Mouse (Mus musculus): ENCODE results near the gene Gm10521. TPM values are rescaled to one million over a fixed set of nuclear protein-coding genes. Genes with fewer than 3 reads are reported as not detected.
"Not testable (repeated sequence)": the region's sequence is repeated elsewhere in the genome, so short reads cannot be mapped to it uniquely, and the experiment has no call there.

The Gm10521 gene
- not detected for polyA plus RNA-seq (2012; fragmentation: generic; extraction: Trizol)
- long read RNA-seq, experiment 1, result 0 reads
- long read RNA-seq, experiment 2, result 0 reads

DNA sequence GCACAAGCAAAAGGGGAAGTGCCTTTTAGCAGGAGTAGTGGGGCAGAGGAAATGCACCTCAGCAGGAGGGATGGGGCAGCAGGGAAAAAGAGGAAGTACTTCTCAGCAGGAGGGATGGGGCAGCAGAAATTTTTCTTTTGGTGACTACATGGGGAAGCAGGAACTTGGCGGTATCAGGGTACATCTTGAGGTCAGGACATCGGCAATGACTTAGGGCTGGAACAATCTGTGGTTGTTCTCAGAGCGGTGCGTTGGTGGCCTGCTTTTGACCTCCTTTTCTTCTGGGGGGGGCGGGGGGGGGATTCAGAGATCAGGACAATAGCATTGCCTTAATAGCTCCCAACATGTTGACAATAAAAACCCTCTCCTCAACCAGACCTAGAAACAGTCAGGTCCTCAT is at the start of gene Gm10521:
Gm10521 (plus strand) TSS at position 301 of the 400 bp plus-strand sequence.
- H3K27me3 ChIP-seq (ENCODE audit: control insufficient read depth, insufficient read depth, insufficient read length); H3K79me3 ChIP-seq (ENCODE audit: low read depth); H3ac ChIP-seq (ENCODE audit: control insufficient read depth, insufficient read length, low read depth); H3K4me3 ChIP-seq (ENCODE audit: insufficient read depth, poor library complexity, severe bottlenecking); H3K36me3 ChIP-seq (ENCODE audit: control insufficient read depth, insufficient read depth); H3K79me2 ChIP-seq (ENCODE audit: control insufficient read depth, insufficient read depth): not testable (repeated sequence)

DNA sequence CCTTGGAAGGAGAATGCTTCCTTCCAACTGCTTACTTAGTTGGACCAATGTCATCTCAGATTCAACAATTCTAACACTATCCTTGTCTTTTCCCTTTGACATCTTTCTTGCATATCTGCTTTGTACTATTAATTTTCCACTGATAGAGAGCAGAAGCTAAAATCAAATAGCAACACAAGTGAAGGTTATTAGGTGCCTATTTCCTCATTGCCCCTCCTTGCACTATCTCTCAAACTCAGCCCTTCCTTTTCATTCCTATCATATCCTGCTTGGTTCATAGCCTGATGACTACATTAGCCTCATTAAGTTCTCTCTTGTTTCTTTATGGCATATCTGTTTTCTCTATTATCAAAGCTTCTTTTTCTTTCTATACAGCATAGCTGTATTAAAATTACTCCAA is 47.3 kb upstream of the Gm10521 start:
- H3K79me2 ChIP-seq (ENCODE audit: control insufficient read depth, insufficient read depth), result no peaks in the 10 kb centered on the region
- no peak overlapping the region for H3K4me3 ChIP-seq (ENCODE audit: insufficient read depth, poor library complexity, severe bottlenecking)
- TF ChIP-seq FOSL1 (IDR thresholded peaks at IDR 0.05; ENCODE audit: insufficient read depth, low read length, poor library complexity, severe bottlenecking) (no peak), MYOD1 (IDR thresholded peaks at IDR 0.05; ENCODE audit: control insufficient read depth, insufficient read length, low read depth) (no peak), MAX (IDR thresholded peaks at IDR 0.05) (no peak)
- H3ac ChIP-seq (ENCODE audit: control insufficient read depth, insufficient read length, low read depth), result no peak overlapping the region
- no peaks in the 10 kb centered on the region for H3K79me3 ChIP-seq (ENCODE audit: low read depth)
- H3K27me3 ChIP-seq (ENCODE audit: control insufficient read depth, insufficient read depth, insufficient read length), result no peaks in the 10 kb centered on the region
- H3K36me3 ChIP-seq (ENCODE audit: control insufficient read depth, insufficient read depth), result no peaks in the 10 kb centered on the region

DNA sequence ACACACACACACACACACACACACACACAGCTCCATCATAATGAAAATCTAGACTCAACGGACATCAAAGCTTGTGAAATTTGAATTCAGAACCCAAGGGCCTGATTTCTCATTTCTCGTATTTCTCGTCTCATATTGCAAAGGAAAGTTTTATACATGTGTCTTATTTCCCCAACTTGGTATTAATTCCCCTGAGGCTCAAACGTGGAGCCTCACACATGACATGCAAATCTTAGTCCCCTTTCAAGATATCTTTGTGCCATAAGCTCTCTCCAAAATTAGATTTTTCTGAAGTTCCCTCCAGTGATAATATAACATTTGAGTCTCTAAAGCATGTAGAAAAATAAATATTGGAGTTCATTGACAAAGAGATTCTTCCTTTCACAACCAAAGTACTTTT is 46.7 kb upstream of the Gm10521 start:
- Histone ChIP-seq H3K79me3 (ENCODE audit: low read depth) (no peaks in the 10 kb centered on the region), H3K4me3 (ENCODE audit: insufficient read depth, poor library complexity, severe bottlenecking) (no peak overlapping the region), H3K27me3 (ENCODE audit: control insufficient read depth, insufficient read depth, insufficient read length) (no peaks in the 10 kb centered on the region), H3K79me2 (ENCODE audit: control insufficient read depth, insufficient read depth) (no peaks in the 10 kb centered on the region), H3ac (ENCODE audit: control insufficient read depth, insufficient read length, low read depth) (no peak overlapping the region), H3K36me3 (ENCODE audit: control insufficient read depth, insufficient read depth) (no peaks in the 10 kb centered on the region)
- TF ChIP-seq MYOG (IDR thresholded peaks at IDR 0.05; ENCODE audit: control insufficient read depth, extremely low read depth, insufficient read length), result no peak
- TF ChIP-seq USF1 (IDR thresholded peaks at IDR 0.05; ENCODE audit: low read depth), result no peak
- TF ChIP-seq CTCF (IDR thresholded peaks at IDR 0.05; ENCODE audit: control insufficient read depth, insufficient read depth, insufficient read length), result no peak
- no peak for TF ChIP-seq MAX (IDR thresholded peaks at IDR 0.05)
- no peak for TF ChIP-seq MYOD1 (IDR thresholded peaks at IDR 0.05; ENCODE audit: control insufficient read depth, insufficient read length, low read depth)
- no peak for TF ChIP-seq FOSL1 (IDR thresholded peaks at IDR 0.05; ENCODE audit: insufficient read depth, low read length, poor library complexity, severe bottlenecking)
- TF ChIP-seq CEBPB (IDR thresholded peaks at IDR 0.05; ENCODE audit: low read depth), result no peak

DNA sequence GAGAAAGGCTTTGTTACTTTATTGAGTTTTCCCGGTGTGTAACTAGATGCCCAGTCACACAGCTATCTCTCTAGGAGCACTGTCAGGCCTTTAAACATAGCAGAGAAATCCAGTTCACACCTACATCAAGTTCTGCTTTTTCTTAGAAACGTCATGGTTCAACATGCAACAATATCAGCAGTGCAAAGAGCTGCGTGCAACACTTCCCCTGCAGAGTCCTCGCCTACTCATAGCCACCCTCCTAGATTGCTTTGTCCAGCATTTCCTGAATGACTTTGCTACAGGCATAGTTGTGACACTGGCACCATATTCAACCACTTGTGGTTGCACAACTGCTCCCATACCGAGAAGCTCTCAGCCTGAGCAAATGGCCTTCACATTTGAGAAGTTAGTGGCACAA is 46.0 kb upstream of the Gm10521 start:
- no peak overlapping the region for H3K4me3 ChIP-seq (ENCODE audit: insufficient read depth, poor library complexity, severe bottlenecking)
- TF ChIP-seq USF1 (IDR thresholded peaks at IDR 0.05; ENCODE audit: low read depth), result no peak
- TF ChIP-seq FOSL1 (IDR thresholded peaks at IDR 0.05; ENCODE audit: insufficient read depth, low read length, poor library complexity, severe bottlenecking), result no peak
- TF ChIP-seq MYOG (IDR thresholded peaks at IDR 0.05; ENCODE audit: control insufficient read depth, extremely low read depth, insufficient read length), result no peak
- TF ChIP-seq CTCF (IDR thresholded peaks at IDR 0.05; ENCODE audit: control insufficient read depth, insufficient read depth, insufficient read length), result no peak
- no peak for TF ChIP-seq MYOD1 (IDR thresholded peaks at IDR 0.05; ENCODE audit: control insufficient read depth, insufficient read length, low read depth)
- no peak for TF ChIP-seq CEBPB (IDR thresholded peaks at IDR 0.05; ENCODE audit: low read depth)
- TF ChIP-seq MAX (IDR thresholded peaks at IDR 0.05), result no peak
- H3K27me3 ChIP-seq (ENCODE audit: control insufficient read depth, insufficient read depth, insufficient read length), result no peaks in the 10 kb centered on the region
- no peak overlapping the region for H3ac ChIP-seq (ENCODE audit: control insufficient read depth, insufficient read length, low read depth)
- no peaks in the 10 kb centered on the region for H3K36me3 ChIP-seq (ENCODE audit: control insufficient read depth, insufficient read depth)
- no peaks in the 10 kb centered on the region for H3K79me3 ChIP-seq (ENCODE audit: low read depth)
- no peaks in the 10 kb centered on the region for H3K79me2 ChIP-seq (ENCODE audit: control insufficient read depth, insufficient read depth)

DNA sequence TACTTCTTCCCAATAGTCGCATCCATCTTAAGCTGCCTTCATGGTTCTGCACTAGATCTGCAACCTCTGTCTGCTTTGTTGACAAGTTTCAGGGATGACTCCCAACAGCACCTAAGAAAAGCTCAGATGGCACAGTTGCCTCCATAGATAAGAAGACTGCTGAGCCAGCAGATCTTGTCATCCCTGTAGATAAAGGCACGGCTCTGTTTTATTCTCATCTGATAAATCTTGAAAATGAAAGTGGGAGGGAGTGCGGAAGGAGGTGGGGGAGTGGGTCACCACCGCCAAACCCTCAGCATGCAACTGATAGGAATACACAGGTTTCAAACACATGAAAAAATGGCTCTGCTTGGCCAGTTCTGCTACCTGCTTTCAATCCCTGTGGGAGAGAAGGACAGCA is 30.0 kb upstream of the Gm10521 start:
- Histone ChIP-seq H3K36me3 (ENCODE audit: control insufficient read depth, insufficient read depth) (no peaks in the 10 kb centered on the region), H3ac (ENCODE audit: control insufficient read depth, insufficient read length, low read depth) (no peak overlapping the region)

DNA sequence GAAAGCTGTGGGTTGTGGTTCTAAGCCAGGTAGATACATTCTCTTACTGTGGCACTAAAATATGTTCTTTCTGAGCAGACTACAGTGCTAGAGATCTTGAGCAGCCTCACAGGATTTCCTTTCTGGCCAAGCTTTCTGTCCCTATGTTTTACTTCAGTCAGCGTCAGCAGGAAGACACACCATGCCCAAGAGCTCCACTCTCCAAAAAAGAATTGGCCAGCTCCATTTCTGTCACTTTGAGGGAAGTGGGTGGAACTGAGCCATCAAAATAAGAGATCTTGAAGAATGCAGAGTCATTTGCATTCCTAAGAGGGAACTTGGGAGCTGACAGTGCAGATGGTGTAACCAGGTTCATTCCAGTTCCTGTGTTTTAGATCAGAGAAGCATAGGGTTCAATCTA is 8.5 kb upstream of the Gm10521 start:
- TF ChIP-seq FOSL1 (IDR thresholded peaks at IDR 0.05; ENCODE audit: insufficient read depth, low read length, poor library complexity, severe bottlenecking) (no peak), MYOG (IDR thresholded peaks at IDR 0.05; ENCODE audit: control insufficient read depth, extremely low read depth, insufficient read length) (no peak), CEBPB (IDR thresholded peaks at IDR 0.05; ENCODE audit: low read depth) (no peak), USF1 (IDR thresholded peaks at IDR 0.05; ENCODE audit: low read depth) (no peak), MAX (IDR thresholded peaks at IDR 0.05) (no peak), CTCF (IDR thresholded peaks at IDR 0.05; ENCODE audit: control insufficient read depth, insufficient read depth, insufficient read length) (no peak), MYOD1 (IDR thresholded peaks at IDR 0.05; ENCODE audit: control insufficient read depth, insufficient read length, low read depth) (no peak)
- no peaks in the 10 kb centered on the region for H3K36me3 ChIP-seq (ENCODE audit: control insufficient read depth, insufficient read depth)
- H3ac ChIP-seq (ENCODE audit: control insufficient read depth, insufficient read length, low read depth), result no peak overlapping the region
- H3K4me3 ChIP-seq (ENCODE audit: insufficient read depth, poor library complexity, severe bottlenecking), result no peak overlapping the region
- H3K79me2 ChIP-seq (ENCODE audit: control insufficient read depth, insufficient read depth), result no peaks in the 10 kb centered on the region
- H3K79me3 ChIP-seq (ENCODE audit: low read depth), result no peaks in the 10 kb centered on the region
- H3K27me3 ChIP-seq (ENCODE audit: control insufficient read depth, insufficient read depth, insufficient read length), result no peaks in the 10 kb centered on the region

More for the DNA sequence above, 30.0 kb upstream of the Gm10521 start:
- Histone ChIP-seq H3K79me3 (ENCODE audit: low read depth) (no peaks in the 10 kb centered on the region), H3K79me2 (ENCODE audit: control insufficient read depth, insufficient read depth) (no peaks in the 10 kb centered on the region), H3K27me3 (ENCODE audit: control insufficient read depth, insufficient read depth, insufficient read length) (no peaks in the 10 kb centered on the region), H3K4me3 (ENCODE audit: insufficient read depth, poor library complexity, severe bottlenecking) (no peak overlapping the region)
- TF ChIP-seq USF1 (IDR thresholded peaks at IDR 0.05; ENCODE audit: low read depth) (no peak), FOSL1 (IDR thresholded peaks at IDR 0.05; ENCODE audit: insufficient read depth, low read length, poor library complexity, severe bottlenecking) (no peak), MYOG (IDR thresholded peaks at IDR 0.05; ENCODE audit: control insufficient read depth, extremely low read depth, insufficient read length) (no peak), CEBPB (IDR thresholded peaks at IDR 0.05; ENCODE audit: low read depth) (no peak), MYOD1 (IDR thresholded peaks at IDR 0.05; ENCODE audit: control insufficient read depth, insufficient read length, low read depth) (no peak), MAX (IDR thresholded peaks at IDR 0.05) (no peak), CTCF (IDR thresholded peaks at IDR 0.05; ENCODE audit: control insufficient read depth, insufficient read depth, insufficient read length) (no peak)

All from C2C12 (cell line).